Mouse (Mus musculus): ENCODE data around the gene Ros1.

The Ros1 gene

GRCm38 (mm10) chr10:52022413-52023212 is 172.4 kb downstream of the Ros1 start, which contains the start of gene Vgll2:
TSS of gene Vgll2 (plus strand) at chr10:52022502.
- DNase-seq (ENCODE audit: low read depth), result no peak

- DNase-seq (ENCODE audit: low read depth), result no peak
Measured at GRCm38 (mm10) chr10:52021736-52022394, 173.2 kb downstream of the Ros1 start.

- DNase-seq (ENCODE audit: low read depth), result no peak
Measured at GRCm38 (mm10) chr10:52021231-52021630, 173.8 kb downstream of the Ros1 start.

GRCm38 (mm10) chr10:52018471-52018870 is 176.6 kb downstream of the Ros1 start:
- no peak for DNase-seq (ENCODE audit: low read depth)

Data from fibroblast of lung, adult 2 months (primary cell).